18 mouse cellular contexts compared by ENCODE assay signal in the genomic region with DNA sequence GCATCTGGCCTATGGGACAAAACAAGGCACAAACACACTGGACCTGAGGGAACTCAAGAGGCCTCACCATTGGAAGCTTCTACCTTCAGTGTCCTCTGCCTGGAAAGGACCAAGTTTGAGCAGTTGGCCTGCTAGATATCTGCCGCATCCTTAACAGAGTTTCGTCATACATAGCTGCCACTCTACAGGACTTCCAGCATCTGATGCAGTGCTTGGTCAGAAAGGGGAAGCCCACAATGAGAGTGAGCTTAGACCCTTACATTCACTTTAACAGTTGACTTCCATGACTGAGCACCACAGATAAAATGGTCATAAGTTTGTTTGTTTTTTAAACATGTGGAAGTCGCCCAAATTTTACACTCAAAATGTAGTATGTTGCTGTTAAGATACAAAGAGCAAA.
A peak's percentile ranks its signal among the peaks of the same experiment; 100 is the strongest.
DNase-seq lines count a peak whose midpoint lies in the region; ATAC-seq lines count a peak whose summit lies in the region.
"Had no signal": no experiment of that assay in that cellular context is flagged by ENCODE, and none has a peak within 500 bp of the region (broad histone marks: within the 10 kb centered on the region; RNA-seq: fewer than 3 reads in every experiment).

No protein-coding gene starts in this region.

- DNase-seq in 416B (ENCODE audit: low read depth), result peak; percentile 55
- no peak for DNase-seq in kidney, postnatal 36 days
- DNase-seq in left cerebral cortex, adult 18-20 months (ENCODE audit: low spot score in 2 of 2), result no peak
- DNase-seq in spleen, postnatal 36 days (ENCODE audit: low spot score in 2 of 2), result no peak
- DNase-seq: adrenal gland, adult 8-10 months; adrenal gland, postnatal 14 days; adrenal gland, postnatal 36 days; cerebellum, adult 11-12 months; cerebellum, adult 2 months; cerebellum, adult 9-10 months; cerebellum, postnatal 10 days; cerebellum, postnatal 25 days; embryo, embryonic 11 days had no signal

- ATAC-seq in granulocyte monocyte progenitor cell, adult 5-6 weeks (replicated peaks; ENCODE audit: poor library complexity, severe bottlenecking), result peak; percentile 95
- peak; percentile 76 for ATAC-seq in megakaryocyte progenitor cell, adult 5-6 weeks (replicated peaks; ENCODE audit: poor library complexity)
- ATAC-seq: activated CD4-positive, CD25-positive, alpha-beta regulatory T cell, adult 4 months; forebrain, embryonic 14.5 days; forebrain, embryonic 16.5 days had no signal
